Mouse (Mus musculus) neural tube, embryonic 11.5 days (tissue): ENCODE results near the gene Abce1. TPM values are rescaled to one million over a fixed set of nuclear protein-coding genes. Genes with fewer than 3 reads are reported as not detected.
A peak's percentile ranks its signal among the peaks of the same experiment; 100 is the strongest.
"Not testable (repeated sequence)": the region's sequence is repeated elsewhere in the genome, so short reads cannot be mapped to it uniquely, and the experiment has no call there.

Experiments used
- ATAC-seq: fragments of 200-750 bp; cut with Nextera tagmentation; 2 replicates; pipeline ENCODE4 v1.8.0; 2017; ENCODE audit warnings: moderate number of reproducible peaks, mild to moderate bottlenecking, moderate TSS enrichment, moderate library complexity; ENCODE audit not compliant: insufficient read depth, low FRiP score, low TSS enrichment
- DNase-seq: peaks from one replicate; pipeline ENCODE4 v3.0.0-alpha.2; 2015; ENCODE audit warnings: low spot score
- H3K27ac ChIP-seq: fragments of 300-500 bp; sonication (generic); 2 replicates; pipeline ENCODE4 v1.5.1; 2014; ENCODE audit warnings: low read depth, mild to moderate bottlenecking, low read length
- H3K27me3 ChIP-seq: fragments of 300-500 bp; sonication (generic); 2 replicates; pipeline ENCODE4 v1.6.1; 2014; ENCODE audit warnings: mild to moderate bottlenecking, low read length, mixed read lengths; ENCODE audit not compliant: control insufficient read depth, insufficient read depth
- H3K36me3 ChIP-seq: fragments of 300-500 bp; sonication (generic); 2 replicates; pipeline ENCODE4 v1.6.1; 2014; ENCODE audit warnings: mild to moderate bottlenecking, low read length, moderate library complexity, mixed read lengths; ENCODE audit not compliant: control insufficient read depth, insufficient read depth
- H3K4me1 ChIP-seq: fragments of 300-500 bp; sonication (generic); 2 replicates; pipeline ENCODE4 v1.6.1; 2014; ENCODE audit warnings: low read length, mixed read lengths; ENCODE audit not compliant: control insufficient read depth, insufficient read depth
- H3K4me2 ChIP-seq: fragments of 300-500 bp; sonication (generic); 2 replicates; pipeline ENCODE4 v1.6.1; 2014; ENCODE audit warnings: low read depth, mild to moderate bottlenecking, moderate library complexity
- H3K4me3 ChIP-seq: fragments of 300-500 bp; sonication (generic); 2 replicates; pipeline ENCODE4 v1.5.1; 2014; ENCODE audit warnings: low read depth, low read length
- H3K9ac ChIP-seq: fragments of 300-500 bp; sonication (generic); 2 replicates; pipeline ENCODE4 v1.6.1; 2014; ENCODE audit warnings: mild to moderate bottlenecking, low read length
- H3K9me3 ChIP-seq: fragments of 300-500 bp; sonication (generic); 2 replicates; pipeline ENCODE4 v1.6.1; 2016; ENCODE audit warnings: low read length; ENCODE audit not compliant: control insufficient read depth
- WGBS: fragments of 180-500 bp; shearing (Covaris S2); extraction: QIAGEN DNeasy Blood & Tissue Kit; methylation state at CpG from one replicate; pipeline ENCODE4 v1.1.7; 2014; 5-methylcytosine and 5-hydroxymethylcytosine counted together
- polyA plus RNA-seq: library from polyadenylated mRNA; unstranded; fragments of >200 nt; fragmentation: Nextera tagmentation; extraction: Ambion mirVana; gene quantifications from 2 replicates; pipeline ENCODE4 v1.2.1, GENCODE M21; 2014

Gene Abce1
- polyA plus RNA-seq, 1 experiment from 2014 or later: 135 TPM

DNA sequence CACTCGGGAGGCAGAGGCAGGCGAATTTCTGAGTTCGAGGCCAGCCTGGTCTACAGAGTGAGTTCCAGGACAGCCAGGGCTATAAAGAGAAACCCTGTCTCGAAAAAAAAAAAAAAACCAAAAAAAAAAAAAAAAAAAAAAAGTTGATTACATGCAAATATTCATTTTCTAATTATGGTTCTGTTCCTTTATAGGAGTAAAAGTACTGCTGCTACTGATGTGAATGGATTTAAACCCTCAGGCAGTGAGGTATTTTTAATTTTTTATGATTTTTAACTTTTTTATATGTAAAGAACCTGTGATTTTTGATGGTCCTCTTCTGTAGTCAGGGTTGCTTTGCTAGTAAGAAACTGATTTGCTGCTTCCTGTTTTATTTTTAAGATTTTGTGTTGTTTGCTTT lies 52.8 kb downstream of the Abce1 start:
- not testable (repeated sequence) for ATAC-seq, DNase-seq, H3K9me3 ChIP-seq, H3K4me1 ChIP-seq, H3K9ac ChIP-seq, H3K4me2 ChIP-seq, H3K27me3 ChIP-seq, H3K36me3 ChIP-seq, H3K27ac ChIP-seq, H3K4me3 ChIP-seq
- WGBS: 85% methylated on average over 4 of the region's 4 CpGs

DNA sequence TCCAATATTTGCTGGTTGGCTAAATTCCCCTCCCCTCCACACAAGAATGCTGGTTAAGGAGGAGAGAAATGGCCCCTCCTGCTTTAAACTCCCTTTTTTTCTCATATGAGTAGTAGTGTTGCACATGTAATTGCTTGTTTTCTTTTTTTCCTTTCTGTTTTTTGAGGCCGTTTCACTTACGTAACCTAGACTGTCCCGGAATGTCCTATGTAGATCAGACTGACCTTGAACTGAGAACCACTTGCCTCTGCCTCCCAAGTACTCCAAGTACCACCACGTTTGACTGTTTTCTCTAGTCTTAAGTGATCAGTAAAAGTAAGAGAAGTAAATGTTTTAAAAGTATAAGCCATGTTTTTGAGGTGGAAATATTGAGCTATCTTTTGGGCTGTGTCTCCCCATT lies 57.8 kb downstream of the Abce1 start:
- no peaks in the 10 kb centered on the region for H3K9me3 ChIP-seq
- H3K36me3 ChIP-seq: peaks cover 5% of the 10 kb centered on the region
- 93% methylated on average over 4 of the region's 4 CpGs for WGBS

DNA sequence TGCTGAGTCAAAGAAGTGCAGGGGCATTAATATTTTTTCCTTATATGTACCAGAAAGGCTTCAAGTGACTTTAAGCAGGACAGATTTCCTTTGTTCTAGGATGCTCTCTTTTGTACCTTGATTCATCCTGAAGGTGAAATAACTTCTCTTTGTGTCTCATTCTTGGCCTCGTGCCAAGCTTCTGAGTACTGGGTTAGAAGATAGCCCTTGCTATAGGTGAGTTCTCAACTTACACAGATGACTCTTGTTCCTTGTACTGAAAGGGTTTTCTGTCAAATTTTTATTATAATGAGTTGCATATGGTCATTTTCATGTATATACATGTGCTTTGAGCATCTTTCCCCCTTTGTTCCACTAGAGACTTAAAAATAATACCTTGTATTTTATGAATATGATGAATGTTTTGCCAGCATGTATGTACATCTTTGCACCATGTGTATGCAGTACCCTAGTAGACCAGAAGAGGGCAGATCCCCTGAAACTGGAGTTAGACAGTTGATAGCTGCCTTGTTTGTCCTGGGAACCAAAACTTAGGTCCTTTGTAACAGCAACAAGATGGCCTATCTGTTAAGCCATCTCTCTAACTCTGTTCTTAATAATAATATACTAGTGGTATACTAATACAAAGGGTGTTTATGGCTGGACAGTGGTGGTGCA lies 61.3 kb downstream of the Abce1 start:
- no peak overlapping the region for H3K27ac ChIP-seq
- WGBS: 82% methylated on average over 1 of the region's 1 CpGs
- no peak overlapping the region for H3K9ac ChIP-seq
- peaks cover 5% of the 10 kb centered on the region for H3K36me3 ChIP-seq
- ATAC-seq: no peak
- no peaks in the 10 kb centered on the region for H3K9me3 ChIP-seq
- no peaks in the 10 kb centered on the region for H3K27me3 ChIP-seq
- H3K4me1 ChIP-seq: no peaks in the 10 kb centered on the region
- no peak for DNase-seq
- no peak overlapping the region for H3K4me2 ChIP-seq
- H3K4me3 ChIP-seq: no peak overlapping the region

More for the DNA sequence above, 57.8 kb downstream of the Abce1 start:
- Histone ChIP-seq H3K4me2 (no peak overlapping the region), H3K9ac (no peak overlapping the region), H3K27ac (no peak overlapping the region), H3K4me1 (no peaks in the 10 kb centered on the region), H3K27me3 (no peaks in the 10 kb centered on the region), H3K4me3 (no peak overlapping the region)
- no peak for DNase-seq
- no peak for ATAC-seq

- ATAC-seq (no peak), DNase-seq (no peak)
- H3K36me3 ChIP-seq: peaks cover 4% of the 10 kb centered on the region
- WGBS: 97% methylated on average over 4 of the region's 4 CpGs
- no peaks in the 10 kb centered on the region for H3K4me1 ChIP-seq
- no peaks in the 10 kb centered on the region for H3K27me3 ChIP-seq
- no peak overlapping the region for H3K27ac ChIP-seq
- H3K4me3 ChIP-seq: no peak overlapping the region
- H3K9ac ChIP-seq: no peak overlapping the region
- H3K9me3 ChIP-seq: no peaks in the 10 kb centered on the region
- H3K4me2 ChIP-seq: no peak overlapping the region
Observed at GRCm38 (mm10) chr8:79649569-79649968, 62.0 kb downstream of the Abce1 start.

- H3K27ac ChIP-seq: no peak overlapping the region
- no peak for ATAC-seq
- no peaks in the 10 kb centered on the region for H3K27me3 ChIP-seq
- peak overlapping the region; percentile 61 for H3K4me2 ChIP-seq
- DNase-seq: no peak
- no peaks in the 10 kb centered on the region for H3K9me3 ChIP-seq
- H3K4me1 ChIP-seq: peaks cover 11% of the 10 kb centered on the region
- peaks cover 6% of the 10 kb centered on the region for H3K36me3 ChIP-seq
- 32% methylated on average over 1 of the region's 1 CpGs for WGBS
- H3K4me3 ChIP-seq: peak overlapping the region; percentile 93
- H3K9ac ChIP-seq: peak overlapping the region; percentile 30
Observed at GRCm38 (mm10) chr8:79641119-79641518, 70.4 kb downstream of the Abce1 start.

- peaks cover 6% of the 10 kb centered on the region; the same call in 1 of the 2 replicates for H3K36me3 ChIP-seq
- peak within 1 kb of the TSS; percentile 61 for H3K4me2 ChIP-seq
- DNase-seq: peak; percentile 73
Observed at GRCm38 (mm10) chr8:79639586-79640451, 71.7 kb downstream of the Abce1 start, which contains the start of gene Otud4. TSS of gene Otud4 (plus strand) at chr8:79639618.

DNA sequence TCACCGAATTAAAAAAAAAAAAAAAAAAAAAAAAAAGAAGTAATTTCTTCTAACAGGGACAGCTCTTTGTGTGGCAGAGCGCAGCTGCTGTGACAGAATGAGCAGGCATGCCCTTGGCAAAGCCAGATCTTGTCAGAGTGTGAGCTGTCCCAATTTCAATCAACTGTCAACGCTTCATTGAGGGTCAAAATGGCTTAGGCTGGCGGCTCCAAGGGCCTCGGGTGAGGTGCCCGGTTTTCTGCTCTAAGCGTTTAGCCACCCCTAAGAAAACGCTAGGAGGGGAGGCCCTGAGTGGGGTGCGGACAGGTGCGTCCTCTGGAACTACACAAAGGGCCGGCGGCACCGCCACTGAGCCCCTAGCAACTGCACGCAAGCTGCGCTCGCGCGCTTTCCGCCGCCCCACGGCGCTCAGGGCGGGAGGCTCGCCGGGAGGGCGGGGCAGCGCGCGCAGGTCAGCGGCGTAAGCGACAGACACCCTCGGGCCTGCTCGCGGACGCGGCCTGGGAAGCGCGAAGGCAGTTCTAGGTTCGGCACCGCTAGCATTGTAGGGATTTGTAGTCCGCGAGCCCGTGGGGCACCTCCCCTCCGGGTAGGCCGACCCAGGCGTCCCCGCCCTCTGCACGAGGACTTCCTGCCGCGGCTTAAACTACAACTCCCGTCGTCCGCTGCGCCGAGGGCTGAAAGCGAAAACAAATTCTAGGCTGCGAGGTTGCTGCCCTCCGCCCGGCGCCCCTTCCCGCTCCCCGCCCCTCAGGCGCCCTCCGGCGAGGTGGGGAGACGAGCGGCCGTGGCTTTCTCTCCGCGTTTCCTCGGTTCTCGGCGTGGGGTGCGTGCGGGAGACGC lies 72.6 kb downstream of the Abce1 start:
- Histone ChIP-seq H3K27me3 (no peaks in the 10 kb centered on the region), H3K4me1 (peaks cover 11% of the 10 kb centered on the region), H3K9ac (peak overlapping the region; percentile 91), H3K4me2 (peak overlapping the region; percentile 61), H3K4me3 (peak overlapping the region; percentile 93), H3K27ac (peak overlapping the region; percentile 95), H3K9me3 (no peaks in the 10 kb centered on the region), H3K36me3 (no peaks in the 10 kb centered on the region)
- peak; percentile 99 for DNase-seq
- ATAC-seq: peak; percentile 99
- under 1% methylated on average over 77 of the region's 77 CpGs for WGBS

More at GRCm38 (mm10) chr8:79639586-79640451, 71.7 kb downstream of the Abce1 start, which contains the start of gene Otud4:
- Histone ChIP-seq H3K4me3 (peak within 1 kb of the TSS; percentile 93), H3K27ac (peak within 1 kb of the TSS; percentile 95), H3K4me1 (peaks cover 11% of the 10 kb centered on the region), H3K9ac (peak within 1 kb of the TSS; percentile 91), H3K27me3 (no peaks in the 10 kb centered on the region), H3K9me3 (no peaks in the 10 kb centered on the region)
- peak; percentile 70 for ATAC-seq
- under 1% methylated on average over 91 of the region's 103 CpGs for WGBS

DNA sequence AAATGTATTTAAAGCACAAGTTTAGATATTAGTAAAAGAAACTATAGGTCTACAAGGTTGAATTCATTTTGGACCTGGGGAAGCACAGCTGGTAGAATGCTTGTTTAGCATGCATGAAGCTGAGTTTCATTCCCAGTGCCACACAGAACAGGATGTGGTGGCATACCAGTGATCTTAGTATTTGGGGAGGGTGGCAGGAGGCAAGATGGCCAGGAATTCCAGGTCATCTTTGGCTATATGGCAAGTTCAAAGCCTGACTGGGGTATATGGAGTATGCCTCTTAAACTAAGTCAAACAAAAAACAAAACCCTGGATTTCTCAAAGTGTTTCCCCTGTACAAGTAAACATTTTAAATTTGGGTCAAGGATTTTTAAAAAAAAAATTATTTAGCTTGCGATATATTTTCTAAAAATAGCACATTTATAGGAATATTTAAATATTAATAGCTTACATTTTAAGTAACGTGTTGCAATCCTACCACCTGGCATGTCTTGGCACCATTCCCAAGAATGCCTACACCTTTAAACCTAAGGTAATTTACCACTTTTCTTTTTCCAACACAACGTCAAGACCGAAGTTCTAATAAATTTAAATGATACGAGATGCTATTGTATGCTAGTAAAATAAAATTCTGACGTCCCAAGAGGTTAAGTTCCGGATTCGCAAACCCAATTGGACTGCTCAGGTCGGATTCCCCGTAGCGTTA lies 73.4 kb downstream of the Abce1 start:
- ATAC-seq (no peak), DNase-seq (no peak)
- H3K4me2 ChIP-seq: peak overlapping the region; percentile 61
- H3K27ac ChIP-seq: no peak overlapping the region; the same call in 1 of the 2 replicates
- no peaks in the 10 kb centered on the region for H3K9me3 ChIP-seq
- peaks cover 11% of the 10 kb centered on the region for H3K4me1 ChIP-seq
- WGBS: 12% methylated on average over 11 of the region's 11 CpGs
- no peaks in the 10 kb centered on the region for H3K36me3 ChIP-seq
- H3K9ac ChIP-seq: peak overlapping the region; percentile 91; the same call in 1 of the 2 replicates
- H3K4me3 ChIP-seq: peak overlapping the region; percentile 93
- no peaks in the 10 kb centered on the region for H3K27me3 ChIP-seq
